Mouse (Mus musculus) MEL (cell line): ENCODE measurements at regions not wholly inside any gene's neighbourhood (a gene's known extent, or its start where the extent isn't known, plus 50 kb on each side); places are given as distances from the start of the nearest gene placed in this dataset.

Experiments used
- CTCF ChIP-seq, 3 experiments: IDR thresholded peaks in 2 of 3; conservative IDR thresholded peaks in 1 of 3; 2 replicates each; pipeline ENCODE4 v1.5.1; 2011 to 2012; ENCODE audit warnings: low read length in 3 of 3, low read depth in 2 of 3, mild to moderate bottlenecking in 2 of 3, improper control_type of control experiment in 1 of 3, inconsistent platforms in 1 of 3, mixed read lengths in 1 of 3, moderate library complexity in 1 of 3; ENCODE audit not compliant: control insufficient read depth in 1 of 3, insufficient read depth in 1 of 3, poor library complexity in 1 of 3, severe bottlenecking in 1 of 3
- NELFE ChIP-seq: IDR thresholded peaks from 2 replicates; pipeline ENCODE4 v1.6.1; 2011; ENCODE audit warnings: low read depth, low read length, improper control_type of control experiment
- POLR2A ChIP-seq, 2 experiments: IDR thresholded peaks; 2 replicates each; pipeline ENCODE4 v1.6.1; 2011 to 2012; ENCODE audit warnings: low read length in 2 of 2, mild to moderate bottlenecking in 2 of 2, control low read depth in 1 of 2, improper control_type of control experiment in 1 of 2, low read depth in 1 of 2, moderate library complexity in 1 of 2; ENCODE audit not compliant: control insufficient read depth in 1 of 2, insufficient read depth in 1 of 2, poor library complexity in 1 of 2

DNA sequence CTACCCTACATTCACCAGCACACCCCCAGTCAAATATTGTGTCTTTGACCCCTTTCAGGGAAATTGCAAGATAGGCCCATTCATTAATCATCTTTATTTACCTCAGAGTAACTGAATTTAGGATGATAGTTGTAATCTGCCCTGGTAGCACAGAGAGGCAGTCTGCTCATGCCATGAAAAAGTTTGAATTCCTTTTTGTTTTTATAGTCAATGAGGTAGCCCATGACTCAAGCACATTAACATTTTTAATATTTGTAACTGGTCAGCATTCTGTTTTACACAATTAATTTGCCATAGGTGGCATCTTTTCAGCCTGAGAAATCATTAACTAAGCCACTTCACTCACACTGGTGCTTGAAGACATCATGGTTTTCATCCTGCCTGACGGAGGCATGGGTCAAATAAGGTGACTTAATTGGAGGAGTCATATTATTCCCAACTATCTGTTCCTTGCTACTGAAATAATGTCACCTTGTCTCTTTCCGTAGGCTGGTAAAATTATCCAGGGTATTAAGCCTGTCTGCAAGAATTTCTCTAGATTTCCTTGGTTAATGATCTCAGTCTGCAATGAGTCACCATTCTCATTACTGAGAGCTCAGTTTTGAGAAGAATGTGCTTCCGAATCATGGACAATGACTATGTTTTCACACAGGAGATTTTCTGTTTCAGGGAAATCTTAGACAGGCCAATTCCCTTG is 780.2 kb downstream of the Serpinb8 start:
- no peak for TF ChIP-seq POLR2A (IDR thresholded peaks at IDR 0.05; ENCODE audit: control insufficient read depth in 1 of 2, insufficient read depth in 1 of 2, low read depth in 1 of 2, low read length in 2 of 2, poor library complexity in 1 of 2)
- TF ChIP-seq NELFE: no peak
- no peak for TF ChIP-seq CTCF (IDR thresholded peaks at IDR 0.05 in 2 of 3, conservative IDR thresholded peaks at IDR 0.05 in 1 of 3; ENCODE audit: control insufficient read depth in 1 of 3, insufficient read depth in 1 of 3, low read depth in 2 of 3, low read length in 3 of 3, poor library complexity in 1 of 3, severe bottlenecking in 1 of 3)
